Comparison of ENCODE assay signal across 8 mouse cellular contexts in genomic region chr2:93166734-93167406, GRCm38 (mm10). TPM values are rescaled to one million over a fixed set of nuclear protein-coding genes. Genes with fewer than 3 reads are reported as not detected.
DNase-seq lines count a peak whose midpoint lies in the region; ATAC-seq lines count a peak whose summit lies in the region.

No protein-coding gene starts in this region.

- H3K9me3 ChIP-seq in neural tube, embryonic 14.5 days (ENCODE audit: control insufficient read depth, low read length): no peaks in the 10 kb centered on the region
- H3K9me3 ChIP-seq in neural tube, embryonic 15.5 days (replicated peaks): no peaks in the 10 kb centered on the region
- no peaks in the 10 kb centered on the region for H3K9me3 ChIP-seq in forebrain, embryonic 14.5 days (replicated peaks; ENCODE audit: control insufficient read depth, low read length)

- no peak overlapping the region for H3K4me2 ChIP-seq in neural tube, embryonic 14.5 days (ENCODE audit: low read depth, low read length)
- H3K4me2 ChIP-seq in neural tube, embryonic 15.5 days: no peak overlapping the region
- H3K4me2 ChIP-seq in forebrain, embryonic 14.5 days (ENCODE audit: low read length): no peak overlapping the region

- 84% methylated on average over 14 of the region's 14 CpGs for WGBS in neural tube, embryonic 14.5 days
- 79% methylated on average over 14 of the region's 14 CpGs for WGBS in neural tube, embryonic 15.5 days
- 83% methylated on average over 14 of the region's 14 CpGs for WGBS in forebrain, embryonic 14.5 days

- no peaks in the 10 kb centered on the region for H3K36me3 ChIP-seq in neural tube, embryonic 14.5 days (ENCODE audit: control insufficient read depth, insufficient read depth, low read length)
- H3K36me3 ChIP-seq in neural tube, embryonic 15.5 days: no peaks in the 10 kb centered on the region
- no peaks in the 10 kb centered on the region for H3K36me3 ChIP-seq in forebrain, embryonic 14.5 days (ENCODE audit: control insufficient read depth, insufficient read depth, low read length)

- peak; percentile 44 for DNase-seq in heart, adult 8-10 months (ENCODE audit: low spot score)
- DNase-seq in heart, postnatal 10 days: no peak
- no peak for DNase-seq in forebrain, embryonic 14.5 days (ENCODE audit: low spot score)
- no peak for DNase-seq in kidney, adult 9 months
- no peak for DNase-seq in lung, postnatal 4 days

- H3K4me1 ChIP-seq in neural tube, embryonic 14.5 days (ENCODE audit: control insufficient read depth, insufficient read depth, low read length): 0 out of 2 replicates have a peak, but pooled peaks cover 5% of the 10 kb centered on the region
- H3K4me1 ChIP-seq in neural tube, embryonic 15.5 days: peaks cover 25% of the 10 kb centered on the region
- 0 out of 2 replicates have a peak, but pooled peaks cover 12% of the 10 kb centered on the region for H3K4me1 ChIP-seq in forebrain, embryonic 14.5 days (ENCODE audit: control insufficient read depth, insufficient read depth, low read length)

- 0 out of 2 replicates have a peak, but pooled peaks have one; percentile 16 for ATAC-seq in neural tube, embryonic 14.5 days (ENCODE audit: low read depth)
- ATAC-seq in neural tube, embryonic 15.5 days (ENCODE audit: low FRiP score): no peak
- peak; percentile 27; the same call in 1 of the 2 replicates for ATAC-seq in forebrain, embryonic 14.5 days
- peak; percentile 74 for ATAC-seq in neutrophil, adult 5-6 weeks (ENCODE audit: extremely low read depth, insufficient number of reproducible peaks, low FRiP score, poor library complexity, severe bottlenecking)

- H3K27me3 ChIP-seq in neural tube, embryonic 14.5 days (ENCODE audit: control insufficient read depth, insufficient read depth, low read length): no peaks in the 10 kb centered on the region
- H3K27me3 ChIP-seq in neural tube, embryonic 15.5 days (replicated peaks): no peaks in the 10 kb centered on the region
- H3K27me3 ChIP-seq in forebrain, embryonic 14.5 days (replicated peaks; ENCODE audit: control insufficient read depth, insufficient read depth, low read length): no peaks in the 10 kb centered on the region

- H3K9ac ChIP-seq in neural tube, embryonic 14.5 days (replicated peaks; ENCODE audit: low read depth, low read length): no peak overlapping the region
- H3K9ac ChIP-seq in neural tube, embryonic 15.5 days (replicated peaks): no peak overlapping the region
- no peak overlapping the region for H3K9ac ChIP-seq in forebrain, embryonic 14.5 days (ENCODE audit: low read length)

- no peak overlapping the region for H3K27ac ChIP-seq in neural tube, embryonic 14.5 days (ENCODE audit: low read depth, low read length)
- no peak overlapping the region; the same call in 1 of the 2 replicates for H3K27ac ChIP-seq in neural tube, embryonic 15.5 days (replicated peaks)
- H3K27ac ChIP-seq in forebrain, embryonic 14.5 days (ENCODE audit: low read depth, low read length): no peak overlapping the region

- H3K4me3 ChIP-seq in neural tube, embryonic 14.5 days (ENCODE audit: low read depth, low read length): no peak overlapping the region
- no peak overlapping the region for H3K4me3 ChIP-seq in neural tube, embryonic 15.5 days (replicated peaks)
- H3K4me3 ChIP-seq in forebrain, embryonic 14.5 days (ENCODE audit: low read depth, low read length): no peak overlapping the region

- intact Hi-C loops in heart, postnatal 10 days (cut with DNase I): no loop called here

RNA-seq across cellular contexts. Expression of gene Trp53i11, which starts 20.5 kb away (rescaled TPM):
- 10 to 100 TPM; 14.0 to 37.8 (median 23.2) TPM for total RNA-seq in heart, adult 8-10 months (2022)
- 10 to 100 TPM; 77.4 to 80.7 TPM for total RNA-seq in heart, postnatal 10 days (2021)
- polyA plus RNA-seq in neural tube, embryonic 14.5 days (2014; fragmentation: Nextera tagmentation; extraction: Ambion mirVana): 82.7 and 114 TPM in 2 replicates
- 55.6 and 67.3 TPM in 2 replicates for polyA plus RNA-seq in neural tube, embryonic 15.5 days (2015; fragmentation: Nextera tagmentation; extraction: Ambion mirVana)
- polyA plus RNA-seq in forebrain, embryonic 14.5 days (2014; fragmentation: Nextera tagmentation; extraction: Ambion mirVana): 95.8 and 113 TPM in 2 replicates
- 117 and 132 TPM in 2 replicates for total RNA-seq in neutrophil, adult 5-6 weeks (2017)
